Mouse (Mus musculus): ENCODE measurements at regions not wholly inside any gene's neighbourhood (a gene's known extent, or its start where the extent isn't known, plus 50 kb on each side); places are given as distances from the start of the nearest gene placed in this dataset.

GRCm38 (mm10) chr7:89051240-89051639 lies 352.8 kb downstream of the Tmem135 start:
- no peak overlapping the region for H3K4me3 ChIP-seq (ENCODE audit: low read depth, low read length)
- no peaks in the 10 kb centered on the region for H3K27me3 ChIP-seq (ENCODE audit: control insufficient read depth, insufficient read depth, low read length)
- H3K36me3 ChIP-seq (ENCODE audit: control insufficient read depth, insufficient read depth, low read length), result no peaks in the 10 kb centered on the region
- no peak overlapping the region for H3K27ac ChIP-seq (ENCODE audit: insufficient read depth, low read depth, low read length)
- 71% methylated on average over 5 of the region's 5 CpGs for WGBS
- no peaks in the 10 kb centered on the region for H3K4me1 ChIP-seq (ENCODE audit: control insufficient read depth, insufficient read depth, insufficient read length, low read length)
- TF ChIP-seq CTCF (IDR thresholded peaks at IDR 0.05; ENCODE audit: extremely low read depth, insufficient read length, insufficient replicate concordance, low read depth, low read length) (no peak), POLR2A (IDR thresholded peaks at IDR 0.05; ENCODE audit: low read depth, low read length) (no peak)

- 81% methylated on average over 3 of the region's 3 CpGs for WGBS
- Histone ChIP-seq H3K27ac (ENCODE audit: insufficient read depth, low read depth, low read length) (no peak overlapping the region), H3K36me3 (ENCODE audit: control insufficient read depth, insufficient read depth, low read length) (no peaks in the 10 kb centered on the region), H3K4me3 (ENCODE audit: low read depth, low read length) (no peak overlapping the region), H3K4me1 (ENCODE audit: control insufficient read depth, insufficient read depth, insufficient read length, low read length) (no peaks in the 10 kb centered on the region), H3K27me3 (ENCODE audit: control insufficient read depth, insufficient read depth, low read length) (no peaks in the 10 kb centered on the region)
- no peak for TF ChIP-seq CTCF (IDR thresholded peaks at IDR 0.05; ENCODE audit: extremely low read depth, insufficient read length, insufficient replicate concordance, low read depth, low read length)
- TF ChIP-seq POLR2A (IDR thresholded peaks at IDR 0.05; ENCODE audit: low read depth, low read length), result no peak
Observed at GRCm38 (mm10) chr7:89046405-89047217, 357.4 kb downstream of the Tmem135 start.

GRCm38 (mm10) chr7:89042977-89043376 lies 361.0 kb downstream of the Tmem135 start:
- H3K27me3 ChIP-seq (ENCODE audit: control insufficient read depth, insufficient read depth, low read length), result no peaks in the 10 kb centered on the region
- no peaks in the 10 kb centered on the region for H3K4me1 ChIP-seq (ENCODE audit: control insufficient read depth, insufficient read depth, insufficient read length, low read length)
- no peaks in the 10 kb centered on the region for H3K36me3 ChIP-seq (ENCODE audit: control insufficient read depth, insufficient read depth, low read length)
- TF ChIP-seq POLR2A (IDR thresholded peaks at IDR 0.05; ENCODE audit: low read depth, low read length) (no peak), CTCF (IDR thresholded peaks at IDR 0.05; ENCODE audit: extremely low read depth, insufficient read length, insufficient replicate concordance, low read depth, low read length) (no peak)
- no peak overlapping the region for H3K4me3 ChIP-seq (ENCODE audit: low read depth, low read length)
- H3K27ac ChIP-seq (ENCODE audit: insufficient read depth, low read depth, low read length), result no peak overlapping the region
- 24% methylated on average over 1 of the region's 1 CpGs for WGBS

GRCm38 (mm10) chr7:89041287-89041686 lies 362.7 kb downstream of the Tmem135 start:
- Histone ChIP-seq H3K4me3 (ENCODE audit: low read depth, low read length) (no peak overlapping the region), H3K36me3 (ENCODE audit: control insufficient read depth, insufficient read depth, low read length) (no peaks in the 10 kb centered on the region), H3K27ac (ENCODE audit: insufficient read depth, low read depth, low read length) (no peak overlapping the region), H3K4me1 (ENCODE audit: control insufficient read depth, insufficient read depth, insufficient read length, low read length) (no peaks in the 10 kb centered on the region), H3K27me3 (ENCODE audit: control insufficient read depth, insufficient read depth, low read length) (no peaks in the 10 kb centered on the region)
- TF ChIP-seq CTCF (IDR thresholded peaks at IDR 0.05; ENCODE audit: extremely low read depth, insufficient read length, insufficient replicate concordance, low read depth, low read length) (no peak), POLR2A (IDR thresholded peaks at IDR 0.05; ENCODE audit: low read depth, low read length) (no peak)
- 59% methylated on average over 5 of the region's 5 CpGs for WGBS

- Histone ChIP-seq H3K27me3 (ENCODE audit: control insufficient read depth, insufficient read depth, low read length) (no peaks in the 10 kb centered on the region), H3K4me3 (ENCODE audit: low read depth, low read length) (no peak overlapping the region), H3K27ac (ENCODE audit: insufficient read depth, low read depth, low read length) (no peak overlapping the region), H3K36me3 (ENCODE audit: control insufficient read depth, insufficient read depth, low read length) (no peaks in the 10 kb centered on the region), H3K4me1 (ENCODE audit: control insufficient read depth, insufficient read depth, insufficient read length, low read length) (no peaks in the 10 kb centered on the region)
- TF ChIP-seq POLR2A (IDR thresholded peaks at IDR 0.05; ENCODE audit: low read depth, low read length) (no peak), CTCF (IDR thresholded peaks at IDR 0.05; ENCODE audit: extremely low read depth, insufficient read length, insufficient replicate concordance, low read depth, low read length) (no peak)
- WGBS, result 53% methylated on average over 6 of the region's 6 CpGs
Observed at GRCm38 (mm10) chr7:89040139-89040538, 363.9 kb downstream of the Tmem135 start.

GRCm38 (mm10) chr7:89035138-89035996 lies 368.7 kb downstream of the Tmem135 start:
- no peaks in the 10 kb centered on the region for H3K4me1 ChIP-seq (ENCODE audit: control insufficient read depth, insufficient read depth, insufficient read length, low read length)
- H3K27ac ChIP-seq (ENCODE audit: insufficient read depth, low read depth, low read length), result no peak overlapping the region
- H3K27me3 ChIP-seq (ENCODE audit: control insufficient read depth, insufficient read depth, low read length), result no peaks in the 10 kb centered on the region
- WGBS, result 71% methylated on average over 2 of the region's 2 CpGs
- H3K36me3 ChIP-seq (ENCODE audit: control insufficient read depth, insufficient read depth, low read length), result no peaks in the 10 kb centered on the region
- no peak overlapping the region for H3K4me3 ChIP-seq (ENCODE audit: low read depth, low read length)
- TF ChIP-seq POLR2A (IDR thresholded peaks at IDR 0.05; ENCODE audit: low read depth, low read length) (no peak), CTCF (IDR thresholded peaks at IDR 0.05; ENCODE audit: extremely low read depth, insufficient read length, insufficient replicate concordance, low read depth, low read length) (no peak)
